In genomic region chr16:30675829-30676228, GRCm38 (mm10) we compare ENCODE assay signal across 18 mouse cellular contexts.
A peak's percentile ranks its signal among the peaks of the same experiment; 100 is the strongest.
DNase-seq lines count a peak whose midpoint lies in the region; ATAC-seq and TF ChIP-seq lines count a peak whose summit lies in the region.
"Had no signal": no experiment of that assay in that cellular context is flagged by ENCODE, and none has a peak within 500 bp of the region (broad histone marks: within the 10 kb centered on the region; RNA-seq: fewer than 3 reads in every experiment).

No protein-coding gene starts in this region.

- H3K9ac ChIP-seq in lung, postnatal 0 days (replicated peaks; ENCODE audit: low read depth), result no peak overlapping the region
- no peak overlapping the region for H3K9ac ChIP-seq in midbrain, embryonic 15.5 days
- H3K9ac ChIP-seq: forebrain, embryonic 13.5 days; lung, embryonic 15.5 days had no signal

- H3K4me2 ChIP-seq in lung, postnatal 0 days (replicated peaks; ENCODE audit: low read depth, low read length), result no peak overlapping the region
- no peak overlapping the region for H3K4me2 ChIP-seq in midbrain, embryonic 15.5 days
- H3K4me2 ChIP-seq: forebrain, embryonic 13.5 days; liver, embryonic 11.5 days; lung, embryonic 15.5 days had no signal

- peaks cover 2% of the 10 kb centered on the region; the same call in 1 of the 2 replicates for H3K4me1 ChIP-seq in lung, postnatal 0 days (ENCODE audit: insufficient read depth, low read depth, low read length)
- peaks cover 13% of the 10 kb centered on the region for H3K4me1 ChIP-seq in thymus, adult 2 months (replicated peaks; ENCODE audit: control insufficient read depth, insufficient read depth, low read length)
- no peaks in the 10 kb centered on the region for H3K4me1 ChIP-seq in midbrain, embryonic 15.5 days
- H3K4me1 ChIP-seq: forebrain, embryonic 13.5 days had no signal

- DNase-seq in lung, postnatal 0 days (ENCODE audit: low spot score), result peak; percentile 31
- no peak for DNase-seq in lung, adult 18-20 months
- DNase-seq in thymus, adult 2 months, result peak; percentile 16
- DNase-seq in left cerebral cortex, postnatal 4 days, result no peak
- no peak for DNase-seq in urinary bladder, adult 2 months (ENCODE audit: low spot score)
- no peak for DNase-seq in right cerebral cortex, postnatal 25 days
- DNase-seq: cerebellum, postnatal 10 days; gastrocnemius, postnatal 36 days; heart, postnatal 10 days; kidney, adult 9 months had no signal

- H3K27ac ChIP-seq in lung, postnatal 0 days (ENCODE audit: low read length), result no peak overlapping the region
- no peak overlapping the region for H3K27ac ChIP-seq in thymus, adult 2 months (ENCODE audit: control insufficient read depth, insufficient read depth, low read length)
- H3K27ac ChIP-seq in midbrain, embryonic 15.5 days, result no peak overlapping the region
- H3K27ac ChIP-seq: forebrain, embryonic 13.5 days; heart, embryonic 10.5 days; hindbrain, postnatal 0 days; lung, embryonic 15.5 days had no signal

- ATAC-seq in lung, postnatal 0 days, result peak; percentile 18; the same call in 1 of the 2 replicates
- peak; percentile 81 for ATAC-seq in granulocyte monocyte progenitor cell, adult 5-6 weeks (replicated peaks; ENCODE audit: poor library complexity, severe bottlenecking)
- ATAC-seq in midbrain, embryonic 15.5 days (replicated peaks), result no peak
- ATAC-seq: forebrain, embryonic 13.5 days; hindbrain, postnatal 0 days; midbrain, embryonic 16.5 days had no signal

- H3K9me3 ChIP-seq in lung, postnatal 0 days (ENCODE audit: low read length), result no peaks in the 10 kb centered on the region
- no peaks in the 10 kb centered on the region for H3K9me3 ChIP-seq in midbrain, embryonic 15.5 days
- H3K9me3 ChIP-seq: forebrain, embryonic 13.5 days; heart, embryonic 10.5 days; lung, embryonic 15.5 days had no signal

- no peak for TF ChIP-seq CTCF in lung, postnatal 0 days (IDR thresholded peaks at IDR 0.05)
- TF ChIP-seq CTCF in thymus, adult 2 months (IDR thresholded peaks at IDR 0.05; ENCODE audit: borderline replicate concordance, control insufficient read depth, extremely low read depth, insufficient read depth, low read length, poor library complexity), result no peak

- H3K36me3 ChIP-seq in lung, postnatal 0 days (ENCODE audit: insufficient read depth, low read length), result no peaks in the 10 kb centered on the region
- H3K36me3 ChIP-seq in thymus, adult 2 months (ENCODE audit: control insufficient read depth, insufficient read depth, low read length), result no peaks in the 10 kb centered on the region
- H3K36me3 ChIP-seq in midbrain, embryonic 15.5 days (replicated peaks), result no peaks in the 10 kb centered on the region
- H3K36me3 ChIP-seq: heart, embryonic 10.5 days; lung, embryonic 15.5 days had no signal

- TF ChIP-seq EP300 in lung, postnatal 0 days (IDR thresholded peaks at IDR 0.05), result no peak

- intact Hi-C loops in left cerebral cortex, postnatal 4 days (cut with DNase I), result no loop called here

- no peak overlapping the region for H3K4me3 ChIP-seq in lung, postnatal 0 days (ENCODE audit: low read depth, low read length)
- H3K4me3 ChIP-seq in thymus, adult 2 months (ENCODE audit: control insufficient read depth, insufficient read depth, low read length), result no peak overlapping the region
- H3K4me3 ChIP-seq in midbrain, embryonic 15.5 days, result no peak overlapping the region
- H3K4me3 ChIP-seq: forebrain, embryonic 13.5 days; heart, embryonic 10.5 days; lung, embryonic 15.5 days had no signal

- 45% methylated on average over 4 of the region's 4 CpGs for WGBS in lung, postnatal 0 days
- WGBS in thymus, adult 2 months, result 19% methylated on average over 4 of the region's 4 CpGs
- 80% methylated on average over 4 of the region's 4 CpGs for WGBS in midbrain, embryonic 15.5 days

- no peak for TF ChIP-seq POLR2A in thymus, adult 2 months (IDR thresholded peaks at IDR 0.05; ENCODE audit: control insufficient read depth, extremely low read depth, insufficient read depth, low read length, poor library complexity)

- no peaks in the 10 kb centered on the region for H3K27me3 ChIP-seq in lung, postnatal 0 days (replicated peaks; ENCODE audit: insufficient read depth, low read length)
- no peaks in the 10 kb centered on the region for H3K27me3 ChIP-seq in thymus, adult 2 months (ENCODE audit: control insufficient read depth, insufficient read depth, low read length)
- no peaks in the 10 kb centered on the region for H3K27me3 ChIP-seq in midbrain, embryonic 15.5 days (replicated peaks)
- H3K27me3 ChIP-seq: forebrain, embryonic 13.5 days; lung, embryonic 15.5 days had no signal

Comparison
In these comparisons a context has a peak if more than half of its experiments do, and no peak if none do; other contexts are left out.
1. DNase-seq: peak in lung, postnatal 0 days (single experiment) and thymus, adult 2 months (single experiment); none in lung, adult 18-20 months (0 of 2), left cerebral cortex, postnatal 4 days (single experiment), urinary bladder, adult 2 months (single experiment) and right cerebral cortex, postnatal 25 days (single experiment).